Mouse (Mus musculus) liver, adult 2 months (tissue): Measurements from ENCODE around the gene Shank1.

Source experiments
- CTCF ChIP-seq: fragments of 200-500 bp; IDR thresholded peaks from 2 replicates; pipeline ENCODE4 v1.5.1; 2011; ENCODE audit warnings: low read depth, low read length, control low read depth
- POLR2A ChIP-seq: fragments of 200-500 bp; IDR thresholded peaks from 2 replicates; pipeline ENCODE4 v1.6.1; 2011; ENCODE audit warnings: low read length, control low read depth; ENCODE audit not compliant: insufficient read depth; ENCODE audit errors: extremely low read depth

DNA sequence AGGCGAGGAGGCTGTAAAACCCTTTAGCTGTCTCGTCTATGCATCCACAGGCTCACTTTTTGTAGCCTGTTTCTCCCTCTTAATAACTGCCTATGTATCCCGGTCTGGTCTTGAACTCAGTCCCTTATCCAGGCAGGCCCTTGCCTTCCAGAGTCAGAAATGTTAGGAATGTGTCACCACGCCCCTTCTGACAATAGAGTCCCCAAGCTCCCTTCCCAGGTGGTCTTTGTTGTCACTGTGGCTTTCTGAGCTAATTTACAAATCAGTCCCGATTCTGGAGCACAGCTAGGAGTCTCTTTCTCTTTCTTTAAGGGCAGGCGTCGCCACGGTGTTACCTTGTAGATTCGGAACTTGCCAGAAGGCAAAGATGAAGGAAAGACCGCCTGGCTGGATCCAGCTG, 65.2 kb downstream of the Shank1 start:
- TF ChIP-seq CTCF: no peak
- TF ChIP-seq POLR2A: no peak
